Mouse (Mus musculus) neural tube, embryonic 15.5 days (tissue): Measurements from ENCODE around the gene Grid2. TPM values are rescaled to one million over a fixed set of nuclear protein-coding genes. Genes with fewer than 3 reads are reported as not detected.
"Not testable (repeated sequence)": the region's sequence is repeated elsewhere in the genome, so short reads cannot be mapped to it uniquely, and the experiment has no call there.

Source experiments
- ATAC-seq: fragments of 200-750 bp; cut with Nextera tagmentation; 2 replicates; pipeline ENCODE4 v1.8.0; 2017; ENCODE audit warnings: mild to moderate bottlenecking, moderate TSS enrichment, moderate library complexity; ENCODE audit not compliant: low FRiP score
- H3K27ac ChIP-seq: fragments of 300-500 bp; sonication (generic); replicated peaks from 2 replicates; pipeline ENCODE4 v1.5.1; 2015; ENCODE audit warnings: mild to moderate bottlenecking, inconsistent platforms
- H3K27me3 ChIP-seq: fragments of 300-500 bp; sonication (generic); replicated peaks from 2 replicates; pipeline ENCODE4 v1.6.1; 2015; ENCODE audit warnings: inconsistent platforms
- H3K36me3 ChIP-seq: fragments of 300-500 bp; sonication (generic); 2 replicates; pipeline ENCODE4 v1.6.1; 2015; ENCODE audit warnings: inconsistent platforms
- H3K4me1 ChIP-seq: fragments of 300-500 bp; sonication (generic); 2 replicates; pipeline ENCODE4 v1.6.1; 2015; ENCODE audit warnings: inconsistent platforms
- H3K4me2 ChIP-seq: fragments of 300-500 bp; sonication (generic); 2 replicates; pipeline ENCODE4 v1.6.1; 2015; ENCODE audit warnings: inconsistent platforms, mild to moderate bottlenecking, moderate library complexity
- H3K4me3 ChIP-seq: fragments of 300-500 bp; sonication (generic); replicated peaks from 2 replicates; pipeline ENCODE4 v1.5.1; 2015; ENCODE audit warnings: mild to moderate bottlenecking, inconsistent platforms
- H3K9ac ChIP-seq: fragments of 300-500 bp; sonication (generic); replicated peaks from 2 replicates; pipeline ENCODE4 v1.6.1; 2015; ENCODE audit warnings: mild to moderate bottlenecking, inconsistent platforms
- H3K9me3 ChIP-seq: fragments of 300-500 bp; sonication (generic); replicated peaks from 2 replicates; pipeline ENCODE4 v1.6.1; 2016; ENCODE audit warnings: inconsistent platforms
- WGBS: fragments of 180-500 bp; shearing (Covaris S2); methylation state at CpG from one replicate; pipeline ENCODE4 v1.1.7; 2015; ENCODE audit warnings: mixed read lengths; 5-methylcytosine and 5-hydroxymethylcytosine counted together
- polyA plus RNA-seq: library from polyadenylated mRNA; unstranded; fragments of >200 nt; fragmentation: Nextera tagmentation; extraction: Ambion mirVana; gene quantifications from 2 replicates; pipeline ENCODE4 v1.2.1, GENCODE M21; 2015

Grid2 gene
- polyA plus RNA-seq, 1 experiment from 2014 or later = 14.8 TPM

- 92% methylated on average over 1 of the region's 1 CpGs for WGBS
- ATAC-seq = no peak
- Histone ChIP-seq H3K4me2 (no peak overlapping the region), H3K4me3 (no peak overlapping the region), H3K36me3 (no peaks in the 10 kb centered on the region), H3K9me3 (no peaks in the 10 kb centered on the region), H3K4me1 (no peaks in the 10 kb centered on the region), H3K27ac (no peak overlapping the region), H3K9ac (no peak overlapping the region), H3K27me3 (no peaks in the 10 kb centered on the region)
Measured at GRCm38 (mm10) chr6:63417534-63417933, 161.9 kb downstream of the Grid2 start.

DNA sequence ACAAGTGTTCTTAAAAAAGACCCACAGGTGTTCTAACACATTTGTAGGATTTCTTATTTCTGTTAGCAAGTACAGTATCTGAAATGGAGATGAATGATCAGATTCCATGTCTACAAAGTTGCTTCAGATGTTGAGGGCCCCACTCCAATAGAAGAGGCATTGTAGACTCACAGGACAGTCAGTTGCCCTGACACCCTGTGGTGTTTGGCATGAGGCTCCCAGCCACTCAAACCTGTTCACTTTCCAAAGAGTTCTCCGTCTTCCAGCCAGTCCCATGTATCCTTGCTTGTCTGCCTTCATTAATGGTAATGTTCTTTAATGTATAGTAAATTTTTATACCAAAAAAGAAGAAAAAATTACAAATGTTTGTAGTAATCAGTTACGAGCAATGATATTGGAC lies 177.1 kb downstream of the Grid2 start:
- no peaks in the 10 kb centered on the region for H3K9me3 ChIP-seq
- H3K4me2 ChIP-seq = no peak overlapping the region
- H3K4me1 ChIP-seq = no peaks in the 10 kb centered on the region
- H3K9ac ChIP-seq = no peak overlapping the region
- H3K36me3 ChIP-seq = no peaks in the 10 kb centered on the region
- WGBS = 91% methylated on average over 2 of the region's 2 CpGs
- ATAC-seq = no peak
- no peaks in the 10 kb centered on the region for H3K27me3 ChIP-seq
- H3K27ac ChIP-seq = no peak overlapping the region
- no peak overlapping the region for H3K4me3 ChIP-seq

GRCm38 (mm10) chr6:63448175-63448574 lies 192.5 kb downstream of the Grid2 start:
- Histone ChIP-seq H3K4me1 (no peaks in the 10 kb centered on the region), H3K27me3 (no peaks in the 10 kb centered on the region), H3K9ac (no peak overlapping the region), H3K4me2 (no peak overlapping the region), H3K27ac (no peak overlapping the region), H3K9me3 (no peaks in the 10 kb centered on the region), H3K36me3 (no peaks in the 10 kb centered on the region), H3K4me3 (no peak overlapping the region)
- ATAC-seq = no peak
- WGBS = 89% methylated on average over 2 of the region's 2 CpGs

DNA sequence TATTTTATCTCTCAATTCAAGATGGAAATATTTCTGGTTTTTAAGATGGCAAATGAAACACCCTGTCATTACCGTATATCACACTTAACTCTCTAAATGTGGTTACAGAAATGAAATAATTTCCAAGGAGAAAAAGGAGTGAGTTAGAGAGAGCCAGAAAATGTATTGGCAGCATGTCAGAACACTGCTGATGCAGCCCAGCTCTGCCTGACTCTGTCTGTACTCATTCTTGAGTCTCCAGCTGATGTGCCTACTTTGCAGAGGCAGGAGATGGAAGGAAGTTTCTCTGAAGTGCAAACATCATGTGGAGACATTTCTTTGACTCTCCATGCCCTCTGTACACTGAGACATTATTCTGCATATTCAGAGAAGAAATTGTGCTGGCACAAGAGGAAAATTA lies 226.5 kb downstream of the Grid2 start:
- no peak overlapping the region for H3K27ac ChIP-seq
- H3K27me3 ChIP-seq = no peaks in the 10 kb centered on the region
- WGBS = 85% methylated on average over 1 of the region's 1 CpGs
- H3K9me3 ChIP-seq = no peaks in the 10 kb centered on the region
- no peak overlapping the region for H3K4me2 ChIP-seq
- H3K4me1 ChIP-seq = no peaks in the 10 kb centered on the region
- no peak for ATAC-seq
- H3K4me3 ChIP-seq = no peak overlapping the region
- H3K36me3 ChIP-seq = no peaks in the 10 kb centered on the region
- no peak overlapping the region for H3K9ac ChIP-seq

DNA sequence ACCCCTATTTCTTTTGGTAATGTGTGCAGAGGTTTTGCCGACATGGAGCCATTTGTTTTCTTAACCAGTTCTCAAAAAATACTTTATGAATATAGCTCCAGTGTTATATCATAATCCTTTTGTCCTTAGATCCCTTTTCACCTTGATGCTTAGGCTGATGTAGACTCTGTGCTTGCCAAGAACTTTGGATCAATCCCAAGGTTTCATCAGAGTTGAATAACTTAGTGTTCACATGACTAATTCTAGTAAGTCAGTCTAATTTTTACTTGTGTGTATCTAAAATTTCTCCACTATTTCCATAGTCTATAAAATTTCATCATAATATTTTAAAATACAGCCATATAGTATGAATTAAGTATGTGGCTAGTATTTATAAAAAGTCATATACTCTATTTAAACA lies 259.3 kb downstream of the Grid2 start:
- H3K4me3 ChIP-seq = no peak overlapping the region
- H3K4me2 ChIP-seq = no peak overlapping the region
- no peaks in the 10 kb centered on the region for H3K36me3 ChIP-seq
- no peaks in the 10 kb centered on the region for H3K9me3 ChIP-seq
- ATAC-seq = no peak
- no peak overlapping the region for H3K9ac ChIP-seq
- 95% methylated on average over 1 of the region's 1 CpGs for WGBS
- no peaks in the 10 kb centered on the region for H3K27me3 ChIP-seq
- no peaks in the 10 kb centered on the region for H3K4me1 ChIP-seq
- no peak overlapping the region for H3K27ac ChIP-seq

- no peaks in the 10 kb centered on the region for H3K36me3 ChIP-seq
- H3K27ac ChIP-seq = no peak overlapping the region
- 82% methylated on average over 6 of the region's 6 CpGs for WGBS
- no peak for ATAC-seq
- no peaks in the 10 kb centered on the region for H3K4me1 ChIP-seq
- no peak overlapping the region for H3K4me2 ChIP-seq
- no peak overlapping the region for H3K4me3 ChIP-seq
- H3K9ac ChIP-seq = no peak overlapping the region
- H3K9me3 ChIP-seq = no peaks in the 10 kb centered on the region
- no peaks in the 10 kb centered on the region for H3K27me3 ChIP-seq
Measured at GRCm38 (mm10) chr6:63515957-63516356, 260.3 kb downstream of the Grid2 start.

DNA sequence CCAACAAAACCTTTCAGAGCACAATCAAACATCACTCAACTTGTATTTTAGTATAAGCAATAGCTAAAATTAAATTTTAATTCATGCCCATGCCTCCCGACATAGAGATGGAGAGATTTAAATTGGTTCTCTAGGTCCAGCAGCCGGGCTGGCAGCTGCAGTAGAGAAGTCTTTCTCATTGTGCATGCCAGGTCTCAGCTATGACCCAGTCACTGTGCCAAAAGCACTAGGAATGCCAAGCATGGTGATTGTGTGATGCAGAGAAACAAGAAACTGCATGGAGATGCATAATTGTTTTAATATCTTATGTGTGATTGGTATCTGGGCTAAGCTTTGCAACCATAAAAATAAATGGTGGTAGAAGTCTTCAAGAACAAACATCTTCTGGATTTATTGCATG lies 276.1 kb downstream of the Grid2 start:
- 66% methylated on average over 2 of the region's 2 CpGs for WGBS
- Histone ChIP-seq H3K9ac (no peak overlapping the region), H3K36me3 (no peaks in the 10 kb centered on the region), H3K4me3 (no peak overlapping the region), H3K4me2 (no peak overlapping the region), H3K9me3 (no peaks in the 10 kb centered on the region), H3K27me3 (no peaks in the 10 kb centered on the region), H3K27ac (no peak overlapping the region), H3K4me1 (no peaks in the 10 kb centered on the region)
- no peak for ATAC-seq

- ATAC-seq = no peak
- no peaks in the 10 kb centered on the region for H3K36me3 ChIP-seq
Measured at GRCm38 (mm10) chr6:63532901-63533300, 277.2 kb downstream of the Grid2 start.

GRCm38 (mm10) chr6:63547741-63548140 lies 292.1 kb downstream of the Grid2 start:
- no peak overlapping the region for H3K27ac ChIP-seq
- no peak for ATAC-seq
- H3K27me3 ChIP-seq = no peaks in the 10 kb centered on the region
- no peaks in the 10 kb centered on the region for H3K4me1 ChIP-seq
- H3K4me2 ChIP-seq = no peak overlapping the region
- H3K36me3 ChIP-seq = no peaks in the 10 kb centered on the region
- 43% methylated on average over 4 of the region's 4 CpGs for WGBS
- no peak overlapping the region for H3K4me3 ChIP-seq
- H3K9me3 ChIP-seq = no peaks in the 10 kb centered on the region
- H3K9ac ChIP-seq = no peak overlapping the region

More at GRCm38 (mm10) chr6:63532901-63533300, 277.2 kb downstream of the Grid2 start:
- Histone ChIP-seq H3K27me3 (no peaks in the 10 kb centered on the region), H3K9ac (no peak overlapping the region), H3K4me2 (no peak overlapping the region), H3K4me3 (no peak overlapping the region), H3K4me1 (no peaks in the 10 kb centered on the region), H3K9me3 (no peaks in the 10 kb centered on the region), H3K27ac (no peak overlapping the region)

DNA sequence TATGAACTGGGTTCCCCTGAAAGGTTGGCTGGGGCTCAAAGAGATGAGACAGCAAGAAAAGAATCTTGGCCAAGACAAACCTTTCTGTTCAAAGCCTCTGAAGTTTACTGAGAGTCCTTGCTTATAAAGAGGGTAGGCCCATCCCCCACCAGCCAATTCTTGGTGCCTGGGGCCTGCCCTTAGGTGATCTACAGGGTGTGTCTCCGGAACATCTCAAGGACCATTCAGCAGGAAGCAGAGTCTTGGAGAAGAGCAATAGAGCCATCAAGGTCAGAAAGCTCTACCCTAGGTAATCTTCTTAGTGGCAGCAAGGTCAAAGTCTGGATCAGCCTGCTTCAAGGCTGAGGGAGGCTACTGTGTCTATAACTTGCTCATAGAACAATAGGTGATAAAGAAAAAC lies 313.1 kb downstream of the Grid2 start:
- H3K27me3 ChIP-seq, H3K27ac ChIP-seq, H3K9me3 ChIP-seq, H3K4me1 ChIP-seq, H3K36me3 ChIP-seq, H3K9ac ChIP-seq, H3K4me3 ChIP-seq, H3K4me2 ChIP-seq, ATAC-seq: not testable (repeated sequence)
- 87% methylated on average over 1 of the region's 1 CpGs for WGBS

GRCm38 (mm10) chr6:63590681-63591080 lies 335.0 kb downstream of the Grid2 start:
- Histone ChIP-seq H3K27me3 (no peaks in the 10 kb centered on the region), H3K27ac (no peak overlapping the region), H3K4me2 (no peak overlapping the region), H3K4me3 (no peak overlapping the region), H3K36me3 (no peaks in the 10 kb centered on the region), H3K9ac (no peak overlapping the region), H3K4me1 (no peaks in the 10 kb centered on the region), H3K9me3 (no peaks in the 10 kb centered on the region)
- ATAC-seq = no peak
- 86% methylated on average over 4 of the region's 4 CpGs for WGBS

GRCm38 (mm10) chr6:63609570-63609969 lies 353.9 kb downstream of the Grid2 start:
- ATAC-seq = no peak
- WGBS = 29% methylated on average over 2 of the region's 2 CpGs
- no peak overlapping the region for H3K27ac ChIP-seq
- H3K4me1 ChIP-seq = no peaks in the 10 kb centered on the region
- no peaks in the 10 kb centered on the region for H3K9me3 ChIP-seq
- H3K36me3 ChIP-seq = no peaks in the 10 kb centered on the region
- H3K4me2 ChIP-seq = no peak overlapping the region
- H3K27me3 ChIP-seq = no peaks in the 10 kb centered on the region
- no peak overlapping the region for H3K9ac ChIP-seq
- H3K4me3 ChIP-seq = no peak overlapping the region

DNA sequence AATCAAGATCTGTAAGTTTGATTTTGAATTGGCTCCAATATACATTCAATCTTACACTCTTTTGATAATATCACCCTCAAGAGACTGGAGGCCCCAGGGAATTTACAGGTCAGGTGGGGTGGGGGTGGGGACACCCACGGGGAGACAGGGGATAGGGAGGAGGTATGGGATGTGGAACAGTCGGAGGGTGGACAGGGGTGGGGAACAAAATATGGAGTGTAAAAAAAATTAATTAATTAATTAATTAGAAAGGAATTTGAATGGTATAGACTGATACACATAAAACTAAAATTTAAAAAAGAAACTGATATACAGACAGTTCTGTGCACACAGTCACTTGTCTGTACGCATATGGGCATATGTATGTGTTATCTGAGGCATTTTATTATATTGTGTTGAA lies 380.3 kb downstream of the Grid2 start:
- Histone ChIP-seq H3K36me3 (no peaks in the 10 kb centered on the region), H3K9me3 (no peaks in the 10 kb centered on the region), H3K4me3 (no peak overlapping the region), H3K4me1 (no peaks in the 10 kb centered on the region), H3K9ac (no peak overlapping the region), H3K27ac (no peak overlapping the region), H3K4me2 (no peak overlapping the region), H3K27me3 (no peaks in the 10 kb centered on the region)
- no peak for ATAC-seq
- 93% methylated on average over 3 of the region's 3 CpGs for WGBS
